7 mouse cellular contexts compared by ENCODE assay signal in genomic region chrX:133898014-133898542, GRCm38 (mm10). TPM values are rescaled to one million over a fixed set of nuclear protein-coding genes. Genes with fewer than 3 reads are reported as not detected.
DNase-seq lines count a peak whose midpoint lies in the region; ATAC-seq lines count a peak whose summit lies in the region.

Tspan6 (minus strand) TSS chrX:133898429.

- peak; percentile 80 to 84 for DNase-seq in adrenal gland, postnatal 36 days
- DNase-seq in heart, adult 8-10 months (ENCODE audit: low spot score), result peak; percentile 79
- DNase-seq in kidney, adult 8-10 months, result peak; percentile 72 to 74
- peak; percentile 24 to 68 for DNase-seq in spleen, postnatal 10 days (ENCODE audit: low spot score in 2 of 2)

- peak within 1 kb of the TSS; percentile 59 for H3K4me2 ChIP-seq in embryonic facial prominence, embryonic 13.5 days
- H3K4me2 ChIP-seq in limb, embryonic 12.5 days, result peak within 1 kb of the TSS; percentile 54
- peak within 1 kb of the TSS; percentile 51 for H3K4me2 ChIP-seq in midbrain, embryonic 15.5 days

- no peaks in the 10 kb centered on the region for H3K9me3 ChIP-seq in embryonic facial prominence, embryonic 13.5 days
- no peaks in the 10 kb centered on the region for H3K9me3 ChIP-seq in limb, embryonic 12.5 days
- H3K9me3 ChIP-seq in midbrain, embryonic 15.5 days, result no peaks in the 10 kb centered on the region

- H3K27ac ChIP-seq in embryonic facial prominence, embryonic 13.5 days, result peak within 1 kb of the TSS; percentile 71
- H3K27ac ChIP-seq in limb, embryonic 12.5 days, result peak within 1 kb of the TSS; percentile 67; the same call in 1 of the 2 replicates
- peak within 1 kb of the TSS; percentile 82 for H3K27ac ChIP-seq in midbrain, embryonic 15.5 days

- peaks cover 7% of the 10 kb centered on the region; the same call in 1 of the 2 replicates for H3K27me3 ChIP-seq in embryonic facial prominence, embryonic 13.5 days
- H3K27me3 ChIP-seq in limb, embryonic 12.5 days, result no peaks in the 10 kb centered on the region
- H3K27me3 ChIP-seq in midbrain, embryonic 15.5 days (replicated peaks), result no peaks in the 10 kb centered on the region

- peak within 1 kb of the TSS; percentile 82 for H3K9ac ChIP-seq in embryonic facial prominence, embryonic 13.5 days
- H3K9ac ChIP-seq in limb, embryonic 12.5 days (replicated peaks), result peak within 1 kb of the TSS; percentile 71
- peak within 1 kb of the TSS; percentile 67 for H3K9ac ChIP-seq in midbrain, embryonic 15.5 days

- H3K4me3 ChIP-seq in embryonic facial prominence, embryonic 13.5 days, result peak within 1 kb of the TSS; percentile 56
- peak within 1 kb of the TSS; percentile 54 for H3K4me3 ChIP-seq in limb, embryonic 12.5 days (replicated peaks)
- H3K4me3 ChIP-seq in midbrain, embryonic 15.5 days, result peak within 1 kb of the TSS; percentile 57

- WGBS in embryonic facial prominence, embryonic 13.5 days, result 20% methylated on average over 33 of the region's 33 CpGs
- 17% methylated on average over 32 of the region's 33 CpGs for WGBS in limb, embryonic 12.5 days
- WGBS in midbrain, embryonic 15.5 days, result 19% methylated on average over 33 of the region's 33 CpGs

- peaks cover 14% of the 10 kb centered on the region; the same call in 1 of the 2 replicates for H3K36me3 ChIP-seq in embryonic facial prominence, embryonic 13.5 days
- peaks cover 20% of the 10 kb centered on the region; the same call in 1 of the 2 replicates for H3K36me3 ChIP-seq in limb, embryonic 12.5 days
- no peaks in the 10 kb centered on the region; the same call in 1 of the 2 replicates for H3K36me3 ChIP-seq in midbrain, embryonic 15.5 days (replicated peaks)

- peak; percentile 82 for ATAC-seq in embryonic facial prominence, embryonic 13.5 days (ENCODE audit: insufficient number of reproducible peaks, insufficient read depth, low FRiP score, low TSS enrichment, low read depth)
- ATAC-seq in limb, embryonic 12.5 days (ENCODE audit: insufficient number of reproducible peaks, insufficient read depth, low FRiP score, low TSS enrichment, low read depth), result peak; percentile 90
- ATAC-seq in midbrain, embryonic 15.5 days (replicated peaks), result peak; percentile 98

- H3K4me1 ChIP-seq in embryonic facial prominence, embryonic 13.5 days, result no peaks in the 10 kb centered on the region
- H3K4me1 ChIP-seq in limb, embryonic 12.5 days (replicated peaks), result no peaks in the 10 kb centered on the region
- H3K4me1 ChIP-seq in midbrain, embryonic 15.5 days, result no peaks in the 10 kb centered on the region

RNA-seq across cellular contexts. Expression of gene Tspan6, which starts in this region (rescaled TPM):
- 10 to 100 TPM; 27.0 to 27.6 TPM for total RNA-seq in adrenal gland, postnatal 36 days (2021)
- polyA plus RNA-seq in embryonic facial prominence, embryonic 13.5 days (2015; fragmentation: Nextera tagmentation; extraction: Ambion mirVana), result 183 and 211 TPM in 2 replicates
- 1 to 10 TPM; 5.5 to 7.5 (median 6.9) TPM for total RNA-seq in heart, adult 8-10 months (2022)
- polyA plus RNA-seq in limb, embryonic 12.5 days (2016; fragmentation: Nextera tagmentation; extraction: Ambion mirVana), result 172 and 176 TPM in 2 replicates
- polyA plus RNA-seq in midbrain, embryonic 15.5 days (2015; fragmentation: Nextera tagmentation; extraction: Ambion mirVana), result 257 and 267 TPM in 2 replicates

Comparison
In these comparisons a context has a peak if more than half of its experiments do, and no peak if none do; other contexts are left out.
1. Peak in every context shown above with its lines: DNase-seq, ATAC-seq, H3K4me3 ChIP-seq and H3K27ac ChIP-seq.